Mouse (Mus musculus) hematopoietic multipotent progenitor cell, adult 10-12 weeks (in vitro differentiated cells): ENCODE measurements around the gene Trim14. TPM values are rescaled to one million over a fixed set of nuclear protein-coding genes. Genes with fewer than 3 reads are reported as not detected.

Source experiments
- polyA plus RNA-seq: library from polyadenylated mRNA; stranded (reverse); fragments of >175 nt; gene quantifications from 2 replicates; pipeline ENCODE4 v1.2.3, GENCODE M21; 2012; ENCODE audit warnings: low replicate concordance

Trim14 gene
- 36.9 and 66.7 TPM in 2 replicates for polyA plus RNA-seq

GRCm38 (mm10) chr4:46535840-46536361 is at the start of gene Trim14:
Gene Trim14 (minus strand): TSS chr4:46536141.

GRCm38 (mm10) chr4:46489028-46489925 is 46.7 kb downstream of the Trim14 start, which contains the start of gene Nans:
Gene Nans (plus strand): TSS chr4:46489248.

GRCm38 (mm10) chr4:46450519-46451131 is 85.3 kb downstream of the Trim14 start, which contains the start of gene Anp32b:
Gene Anp32b (plus strand): TSS chr4:46450902.

Other genes starting within 250 kb of the Trim14 start
- 0.05 TPM in 1 of 2 replicates, not detected in the other for gene Foxe1, start 192.5 kb downstream of the Trim14 start, polyA plus RNA-seq
- gene Trmo, start 146.7 kb downstream of the Trim14 start, polyA plus RNA-seq = 1.8 and 5.7 TPM in 2 replicates
- gene Hemgn, start 122.6 kb downstream of the Trim14 start, polyA plus RNA-seq = 0.38 and 14.6 TPM in 2 replicates
- gene Anp32b, start 85.2 kb downstream of the Trim14 start, polyA plus RNA-seq = 243 and 479 TPM in 2 replicates
- gene Nans, start 46.9 kb downstream of the Trim14 start, polyA plus RNA-seq = 27.5 and 28.7 TPM in 2 replicates
- 19.0 and 21.1 TPM in 2 replicates for gene Coro2a, start 66.1 kb upstream of the Trim14 start, polyA plus RNA-seq
- 1.6 and 3.6 TPM in 2 replicates for gene Tbc1d2, start 114.1 kb upstream of the Trim14 start, polyA plus RNA-seq